Mouse (Mus musculus) lung, postnatal 25 days (tissue): ENCODE measurements around the gene March8.
"Not testable (repeated sequence)": the region's sequence is repeated elsewhere in the genome, so short reads cannot be mapped to it uniquely, and the experiment has no call there.

Source experiments
- DNase-seq: peaks from one replicate; pipeline ENCODE4 v3.0.0; 2022; ENCODE audit warnings: low spot score

Gene March8

DNA sequence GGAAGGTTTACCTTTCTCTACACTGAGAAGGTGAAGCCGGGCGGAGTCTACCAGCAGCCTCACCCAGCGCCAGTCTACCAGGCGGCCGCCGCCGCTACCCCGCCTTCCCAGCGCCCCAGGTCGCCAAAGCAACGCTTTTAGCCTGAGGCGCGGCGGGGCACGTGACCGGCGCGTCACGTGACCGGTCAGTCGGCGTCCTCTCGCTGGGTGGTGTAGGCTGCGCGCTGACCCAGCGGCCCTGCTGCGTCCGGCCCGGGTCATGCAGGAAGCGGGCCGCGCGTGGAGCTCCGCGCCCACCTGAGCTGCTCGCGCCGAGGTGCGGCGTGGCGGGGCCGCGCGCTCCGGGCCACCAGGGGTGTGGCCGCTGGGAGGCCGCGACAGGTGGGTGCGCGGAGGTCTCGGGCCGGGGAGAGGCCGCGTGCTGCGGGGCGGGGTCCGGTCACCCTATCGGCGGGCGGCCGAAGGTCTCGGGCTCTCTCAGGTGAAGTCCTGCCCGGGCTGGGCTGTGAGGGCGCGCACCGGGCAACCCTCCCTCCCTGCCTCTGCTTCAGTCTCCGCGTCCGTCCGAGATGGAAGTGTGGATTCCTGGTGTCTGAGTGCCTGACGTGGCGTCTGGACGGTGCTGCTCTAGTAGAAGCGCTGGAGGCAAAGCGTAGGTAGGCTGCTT is at the start of gene March8:
Gene March8, plus strand, starts transcription at position 190 of the 667 bp plus-strand sequence.
- DNase-seq = peak; percentile 93

DNA sequence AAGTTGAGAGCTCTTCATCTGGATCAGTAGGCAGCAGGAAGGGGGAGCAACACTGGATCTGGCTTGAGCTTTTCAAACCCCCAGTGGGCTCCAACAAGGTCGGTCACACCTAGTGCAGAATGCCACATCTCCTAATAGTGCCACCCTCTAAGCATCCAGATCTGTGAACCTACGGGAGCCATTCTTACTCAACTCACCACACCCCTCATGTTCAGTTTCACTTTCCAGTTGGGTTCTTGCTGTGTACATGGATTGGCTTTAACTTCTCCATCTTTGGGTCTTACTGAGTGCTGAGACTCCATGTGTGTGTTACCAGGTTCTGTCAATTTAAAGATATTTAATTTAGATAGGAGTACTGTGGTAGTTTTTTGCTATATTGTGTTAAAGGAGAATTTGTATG is 26.4 kb upstream of the March8 start:
- DNase-seq = no peak

DNA sequence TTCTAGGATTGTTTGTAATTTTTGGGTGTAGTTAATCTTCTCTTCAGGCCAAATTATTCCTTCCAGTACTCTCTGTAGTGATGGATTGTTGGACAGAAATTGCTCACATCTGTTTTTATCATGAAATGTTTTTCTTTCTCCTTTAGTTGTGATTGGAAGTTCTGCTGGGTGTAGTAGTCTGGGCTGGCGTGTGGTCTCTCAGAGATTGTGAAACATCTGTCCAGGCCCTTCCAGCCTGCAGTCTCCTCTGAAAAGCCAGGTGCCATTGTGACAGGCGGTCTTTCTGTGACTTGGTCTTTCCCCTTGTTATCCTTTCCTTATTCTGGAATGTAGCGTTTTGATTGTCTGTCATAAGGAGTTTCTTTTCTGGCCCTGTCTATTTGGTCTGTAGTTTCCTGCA is 18.6 kb upstream of the March8 start:
- DNase-seq = no peak

DNA sequence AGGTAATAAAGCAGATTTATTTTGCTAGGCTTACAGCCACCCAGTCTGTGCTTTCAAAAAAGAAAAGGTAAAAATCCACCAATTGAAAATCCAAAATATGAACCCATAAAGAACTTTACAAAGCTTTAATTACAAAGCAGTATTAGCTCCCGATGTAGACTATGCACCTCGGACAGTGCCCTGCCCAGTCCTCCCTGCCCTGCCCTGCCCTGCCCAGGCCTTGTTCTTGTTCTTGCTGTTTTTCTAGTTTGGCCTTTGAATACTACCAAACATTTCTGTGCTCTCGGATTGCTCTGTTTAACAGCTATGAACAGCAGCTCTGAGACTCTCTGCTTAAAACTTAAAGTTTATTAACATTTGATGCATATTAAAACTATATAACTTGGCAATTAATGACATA is 11.2 kb upstream of the March8 start:
- no peak for DNase-seq

DNA sequence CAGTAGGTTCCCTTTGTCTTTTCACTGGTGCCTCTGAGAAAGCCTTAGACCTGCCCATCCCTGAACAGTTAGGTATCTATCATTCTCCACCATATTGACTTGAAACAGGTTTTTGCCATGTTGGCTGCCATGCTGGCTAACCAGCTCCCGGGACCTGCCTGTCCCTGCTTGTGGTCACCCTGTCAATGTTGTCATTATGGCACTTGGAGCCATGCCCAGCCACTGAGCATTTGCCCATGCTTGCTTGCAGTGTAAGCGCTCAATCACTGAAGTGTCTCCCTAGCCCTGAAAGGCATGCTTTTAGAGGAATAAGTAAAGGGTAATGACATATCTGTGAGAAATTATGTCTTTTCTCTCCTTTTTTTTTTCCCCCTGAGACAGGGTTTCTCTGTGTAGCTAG is 6.4 kb upstream of the March8 start:
- peak; percentile 1 for DNase-seq

DNA sequence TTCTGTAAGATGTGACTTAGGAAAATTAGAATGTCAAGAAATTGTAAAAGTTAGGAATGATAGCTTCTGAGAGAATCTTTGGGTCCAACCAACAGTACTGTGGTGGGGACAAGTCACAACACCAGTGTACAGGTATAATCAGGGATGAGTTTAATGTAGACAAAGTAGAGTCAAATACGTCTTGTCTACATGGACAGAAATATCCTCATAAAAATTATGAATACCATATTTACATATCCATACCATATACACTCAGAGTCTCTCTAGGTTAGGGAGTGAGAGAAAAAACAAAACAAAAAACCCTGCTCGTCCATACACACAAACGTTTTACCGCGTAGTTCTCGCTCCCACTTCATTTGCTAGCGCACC is 374 bp upstream of the March8 start:
- DNase-seq = no peak

DNA sequence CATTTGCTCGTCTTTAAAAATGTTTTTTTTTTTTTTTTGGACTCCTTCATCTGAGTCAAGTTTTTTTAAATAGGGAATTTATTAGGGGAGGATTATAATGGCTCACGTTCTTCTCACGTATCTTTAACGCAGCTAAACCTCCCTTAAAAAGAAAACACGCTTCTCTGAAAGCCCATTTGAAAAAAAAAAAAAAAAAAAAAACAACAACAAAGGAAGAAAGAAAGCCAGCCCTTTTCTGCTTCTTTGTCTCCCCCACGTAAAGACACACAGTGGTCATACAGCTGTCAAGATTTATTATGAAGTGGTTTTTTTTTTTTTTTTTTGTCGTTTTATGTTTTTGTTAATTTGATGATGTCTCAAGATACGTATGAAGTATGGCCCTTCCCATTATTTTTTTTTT is 696 bp downstream of the March8 start:
- DNase-seq = no peak

DNA sequence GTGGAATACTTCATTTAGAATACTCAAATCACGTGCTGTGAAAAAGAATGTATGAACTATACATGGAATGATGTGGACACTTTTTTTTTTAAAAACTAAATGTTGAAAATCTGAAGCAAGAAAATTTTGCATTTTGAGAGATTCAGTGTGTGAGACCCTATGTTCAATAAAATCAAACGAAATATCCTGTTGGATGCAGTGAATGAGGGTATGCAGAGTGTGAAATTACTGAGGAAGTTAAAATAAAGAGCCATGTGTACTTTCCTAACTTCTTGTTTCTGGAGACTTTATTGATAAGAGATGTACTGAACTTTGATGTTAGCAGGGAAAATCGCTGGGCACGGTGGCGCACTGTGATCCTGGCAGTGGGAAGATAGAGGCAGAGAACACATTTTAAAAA is 1.3 kb downstream of the March8 start:
- DNase-seq = no peak

DNA sequence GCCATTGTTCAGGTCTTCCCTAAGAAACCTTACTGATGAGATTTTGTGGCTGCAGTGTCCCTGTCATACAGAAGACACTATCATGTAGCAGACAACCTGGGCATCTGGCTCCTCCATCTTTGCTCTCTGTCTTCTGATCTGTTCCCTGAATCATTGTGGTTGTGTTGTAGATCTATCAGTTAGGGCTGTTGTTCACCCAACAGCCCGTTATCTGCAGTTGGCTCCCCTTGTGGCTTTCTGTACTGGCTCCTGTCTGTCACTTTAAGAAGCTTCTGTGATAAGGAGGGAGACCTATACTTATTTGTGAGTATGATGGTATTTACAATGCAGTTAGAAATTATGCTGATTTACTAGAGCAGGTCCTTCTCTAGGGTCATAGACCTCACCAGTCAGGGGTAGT is 2.7 kb downstream of the March8 start:
- no peak for DNase-seq

DNA sequence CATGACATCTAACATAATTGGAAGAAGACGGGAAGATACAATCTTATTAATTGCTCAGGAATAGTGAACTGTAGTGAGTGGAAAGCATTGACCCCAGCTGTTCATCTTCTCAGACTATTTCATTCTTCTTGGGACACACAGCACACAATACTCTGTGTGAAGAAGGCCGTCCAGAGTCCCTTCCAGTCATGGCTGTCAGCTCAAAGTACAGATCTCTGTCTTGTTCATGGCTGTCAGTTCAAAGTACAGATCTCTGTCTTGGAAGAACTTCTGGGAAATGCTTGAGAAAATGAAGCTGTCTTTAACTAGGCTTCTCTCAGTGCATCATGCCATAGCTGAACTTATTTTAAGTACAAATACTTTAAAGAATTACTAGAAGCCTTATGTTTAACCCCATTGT is 10.1 kb downstream of the March8 start:
- no peak for DNase-seq

DNA sequence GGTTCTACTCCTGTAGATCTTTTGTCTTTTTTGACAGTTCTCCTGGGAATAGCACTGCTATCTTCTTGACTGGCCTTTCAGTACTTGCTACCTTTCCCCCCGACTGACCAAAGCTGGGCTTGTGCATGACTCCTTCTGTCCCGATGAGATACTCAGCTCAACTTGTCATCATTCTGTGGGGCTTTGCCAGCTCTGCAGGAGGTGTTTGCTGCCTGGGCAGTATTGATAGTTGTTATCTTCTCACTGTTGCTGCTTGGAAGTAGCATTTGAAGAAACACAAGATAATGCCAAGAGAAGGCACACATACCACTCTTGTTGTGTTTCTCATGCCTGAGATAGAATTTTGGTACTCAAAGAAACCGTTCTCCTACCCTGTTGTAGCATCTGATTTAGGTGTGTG is 12.2 kb downstream of the March8 start:
- no peak for DNase-seq

DNA sequence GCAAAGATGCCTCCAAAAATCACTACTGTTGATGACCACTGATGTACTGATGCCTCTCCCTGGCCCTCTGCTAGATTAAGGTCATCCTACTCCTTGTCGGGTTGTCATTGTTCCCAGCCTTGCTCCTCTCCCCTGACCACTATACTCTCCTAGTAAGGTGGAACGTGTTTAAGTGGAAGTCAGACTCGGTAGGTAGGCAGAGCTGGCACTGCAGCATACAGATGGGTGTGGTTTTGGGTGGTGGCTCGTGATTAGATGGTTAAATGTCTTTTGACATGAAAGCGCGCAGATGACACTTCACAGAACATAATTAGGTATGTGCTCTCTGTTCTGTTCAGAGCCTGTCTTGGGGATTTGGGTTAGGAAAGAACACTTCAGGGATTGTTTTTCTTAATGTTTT is 12.8 kb downstream of the March8 start:
- no peak for DNase-seq

DNA sequence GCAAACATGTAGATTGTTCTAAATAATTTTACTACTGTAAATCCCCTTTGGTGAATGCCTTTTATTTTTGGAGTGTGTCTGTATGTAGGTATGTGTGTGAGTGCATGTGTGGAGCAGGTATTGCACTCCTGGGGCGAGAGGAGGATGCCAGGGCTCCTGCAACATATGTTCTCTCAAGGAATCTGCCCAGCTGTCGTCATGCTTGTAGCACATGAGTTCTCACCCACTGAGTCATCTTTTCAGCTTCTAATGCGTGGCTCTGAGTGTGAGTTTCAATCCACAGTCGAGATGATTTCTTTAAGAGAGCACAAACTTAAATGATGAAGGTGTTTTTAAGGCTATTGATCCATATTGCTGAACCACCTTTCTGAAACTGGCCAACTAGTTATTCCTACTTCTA is 13.7 kb downstream of the March8 start:
- no peak for DNase-seq

DNA sequence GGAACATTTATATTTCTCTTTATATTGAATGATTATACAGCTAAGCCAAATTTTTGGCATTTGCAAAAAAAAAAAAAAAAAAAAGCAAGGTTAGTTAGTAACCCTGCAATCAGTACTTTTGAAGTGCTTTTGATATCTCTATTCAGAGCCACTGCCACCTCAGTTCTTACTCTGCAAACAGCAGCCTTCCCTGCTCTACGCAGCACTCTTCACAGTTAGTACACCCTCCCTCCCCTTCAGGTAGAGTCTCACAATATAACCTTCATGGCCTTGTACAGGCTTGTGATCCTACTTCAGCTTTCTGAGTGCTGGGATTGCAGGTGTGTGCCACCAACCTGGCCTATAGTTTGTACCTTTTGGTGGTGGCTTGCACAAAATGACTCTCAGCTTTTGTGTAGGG is 15.6 kb downstream of the March8 start:
- DNase-seq = no peak

DNA sequence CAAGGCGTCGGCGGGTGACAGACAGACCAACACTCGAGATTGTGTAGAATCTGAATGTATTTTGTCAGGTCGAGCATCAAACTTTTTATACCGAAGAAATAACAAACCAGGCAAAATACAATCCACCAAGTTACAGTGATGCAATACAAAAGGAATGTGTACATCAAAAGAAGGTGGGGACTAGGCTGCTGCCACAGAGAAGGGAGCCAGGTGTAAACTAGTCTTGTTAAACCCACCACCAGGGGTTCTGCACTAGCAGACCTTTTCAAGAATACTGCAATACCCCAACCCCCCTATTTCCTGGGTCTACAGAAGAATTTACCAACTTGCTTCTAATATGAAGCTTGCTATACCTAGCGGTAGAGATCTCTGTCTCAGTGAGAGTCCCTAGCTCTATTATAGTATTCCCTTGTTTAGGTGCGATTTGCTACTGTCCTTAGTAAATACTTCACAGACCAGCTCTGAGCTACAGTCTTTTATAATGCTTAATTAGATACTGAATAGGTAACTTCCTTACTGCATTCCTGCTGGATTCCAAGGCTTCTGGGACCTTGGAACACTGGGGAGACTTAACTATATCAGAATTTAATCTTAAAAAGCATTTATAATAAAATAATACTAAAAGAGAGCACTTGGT is 18.6 kb downstream of the March8 start:
- not testable (repeated sequence) for DNase-seq

DNA sequence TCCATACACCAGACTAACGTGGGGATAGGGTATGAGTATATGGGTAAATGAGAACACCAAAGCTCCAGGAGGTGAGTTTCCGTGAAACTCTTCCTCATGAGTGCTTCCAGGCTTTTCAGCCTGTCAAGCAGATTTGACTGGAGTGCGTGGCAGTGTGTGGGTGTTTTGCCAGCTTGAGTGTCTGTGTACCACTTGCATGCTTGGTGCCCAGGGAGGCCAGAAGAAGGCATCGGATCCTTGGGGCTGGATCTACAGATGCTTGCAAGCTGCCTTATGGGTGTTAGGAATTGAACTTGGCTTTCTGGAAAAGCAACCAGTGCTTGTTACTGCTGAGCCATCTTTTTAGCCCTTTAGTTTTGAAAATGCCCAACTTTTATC is 19.1 kb downstream of the March8 start:
- no peak for DNase-seq

DNA sequence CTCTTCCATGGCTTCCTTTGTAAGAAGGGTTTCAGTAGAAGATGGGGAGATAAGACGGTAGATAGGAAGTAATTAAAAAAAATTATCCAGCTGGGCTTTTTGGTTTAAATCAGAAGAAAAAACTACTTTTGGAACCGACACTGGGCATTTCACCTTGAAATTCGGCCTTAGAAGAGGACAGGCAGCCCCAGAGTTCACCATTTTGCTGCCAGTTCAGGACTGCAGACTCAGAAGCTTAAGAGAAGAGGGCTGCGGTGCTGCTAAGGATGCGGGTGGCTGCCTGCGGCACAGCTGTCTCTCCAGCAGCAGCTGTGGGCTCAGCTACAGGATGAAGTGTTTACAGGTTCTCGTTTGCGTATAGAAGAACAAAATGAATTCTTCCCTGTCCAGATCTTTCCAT is 20.2 kb downstream of the March8 start:
- no peak for DNase-seq

DNA sequence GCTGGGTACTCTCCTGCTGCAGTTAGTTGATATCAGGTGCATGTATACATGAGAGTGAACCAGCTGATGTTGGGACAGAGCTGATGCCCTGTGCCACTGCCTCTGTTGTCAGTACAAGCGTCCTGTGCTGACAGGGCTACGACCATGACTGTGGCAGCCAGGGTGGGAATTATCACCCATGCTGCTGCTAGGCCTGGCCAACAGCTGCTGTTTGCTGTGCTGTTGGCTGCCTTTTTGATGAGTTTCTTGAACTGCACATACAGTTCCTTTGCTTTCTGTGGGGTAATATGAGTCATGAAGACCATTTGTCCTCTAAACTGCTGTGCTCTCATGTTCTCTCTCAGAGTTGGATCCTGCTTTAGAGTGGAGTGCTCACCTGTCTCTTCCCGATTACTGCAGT is 21.4 kb downstream of the March8 start:
- DNase-seq = no peak

DNA sequence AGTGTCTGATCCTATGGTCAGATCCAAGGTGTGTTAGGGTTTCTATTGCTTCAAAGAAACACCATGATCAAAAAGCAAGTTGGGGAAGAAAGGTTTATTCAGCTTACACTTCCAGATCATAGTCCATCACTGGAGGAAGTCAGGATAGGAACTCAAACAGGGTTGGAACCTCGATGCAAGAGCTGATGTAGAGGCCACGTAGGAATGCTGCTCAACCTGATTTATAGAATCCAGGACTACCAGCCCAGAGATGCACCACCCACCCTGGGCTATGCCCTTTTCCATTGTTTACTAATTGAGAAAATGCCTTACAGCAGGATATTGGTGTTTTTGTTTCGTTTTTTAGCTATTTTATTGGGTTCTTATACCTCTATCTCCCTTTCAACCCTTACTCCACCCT is 23.6 kb downstream of the March8 start:
- DNase-seq = no peak

DNA sequence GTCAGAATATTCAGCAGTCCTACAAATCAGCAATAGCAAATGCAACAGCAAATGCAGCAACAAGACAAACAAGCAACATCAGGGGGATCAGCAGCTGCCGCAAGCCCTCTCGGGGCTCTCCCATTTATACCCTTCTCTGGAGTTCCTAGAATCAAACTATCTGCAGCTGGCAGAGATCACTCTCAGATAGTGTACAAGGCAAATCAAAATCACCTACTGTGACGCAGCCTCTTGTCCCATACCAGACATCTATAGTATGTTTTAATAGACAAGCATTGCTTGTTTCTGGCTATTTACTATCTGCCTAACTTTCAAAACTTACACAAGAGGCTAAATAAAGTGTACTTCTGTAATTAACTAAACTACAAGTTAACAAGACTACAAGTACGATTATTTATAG is 24.2 kb downstream of the March8 start:
- DNase-seq = no peak

DNA sequence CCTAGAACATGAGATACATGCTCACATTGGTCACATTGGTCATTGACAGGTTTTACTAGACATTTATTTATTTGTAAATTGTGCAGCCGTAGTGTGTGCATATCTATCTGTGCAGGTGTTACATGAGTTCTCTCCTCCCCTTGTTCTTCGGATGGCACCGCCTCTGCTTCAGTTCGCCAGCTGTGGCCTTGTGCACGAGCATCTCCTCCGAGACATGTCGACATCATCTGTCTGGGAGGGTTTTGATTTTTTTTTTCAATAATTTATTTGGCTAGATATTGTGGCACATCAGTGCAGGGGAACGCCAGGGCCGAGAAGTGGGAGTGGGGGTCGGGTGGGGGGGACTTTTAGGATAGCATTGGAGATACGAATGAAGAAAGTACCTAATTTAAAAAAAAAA is 30.1 kb downstream of the March8 start:
- no peak for DNase-seq

DNA sequence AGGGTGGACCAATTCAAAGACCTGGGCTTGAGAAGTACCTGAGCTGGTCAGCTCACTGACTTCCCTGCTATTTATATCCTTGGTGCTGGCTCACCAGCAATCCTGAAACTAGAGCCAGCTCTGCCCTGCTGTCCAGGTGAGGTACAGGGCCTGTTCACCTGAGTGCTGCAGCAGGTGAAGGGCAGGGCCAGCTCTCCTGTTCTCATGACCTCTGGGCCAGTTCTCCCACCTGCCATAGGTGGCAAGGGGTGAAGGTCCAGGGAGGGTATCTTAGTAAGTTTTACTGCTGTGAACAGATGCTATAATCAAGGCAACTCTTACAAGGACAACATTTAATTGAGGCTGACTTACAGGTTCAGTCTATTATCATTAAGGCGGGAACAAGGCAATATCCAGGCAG is 32.0 kb downstream of the March8 start:
- no peak for DNase-seq

DNA sequence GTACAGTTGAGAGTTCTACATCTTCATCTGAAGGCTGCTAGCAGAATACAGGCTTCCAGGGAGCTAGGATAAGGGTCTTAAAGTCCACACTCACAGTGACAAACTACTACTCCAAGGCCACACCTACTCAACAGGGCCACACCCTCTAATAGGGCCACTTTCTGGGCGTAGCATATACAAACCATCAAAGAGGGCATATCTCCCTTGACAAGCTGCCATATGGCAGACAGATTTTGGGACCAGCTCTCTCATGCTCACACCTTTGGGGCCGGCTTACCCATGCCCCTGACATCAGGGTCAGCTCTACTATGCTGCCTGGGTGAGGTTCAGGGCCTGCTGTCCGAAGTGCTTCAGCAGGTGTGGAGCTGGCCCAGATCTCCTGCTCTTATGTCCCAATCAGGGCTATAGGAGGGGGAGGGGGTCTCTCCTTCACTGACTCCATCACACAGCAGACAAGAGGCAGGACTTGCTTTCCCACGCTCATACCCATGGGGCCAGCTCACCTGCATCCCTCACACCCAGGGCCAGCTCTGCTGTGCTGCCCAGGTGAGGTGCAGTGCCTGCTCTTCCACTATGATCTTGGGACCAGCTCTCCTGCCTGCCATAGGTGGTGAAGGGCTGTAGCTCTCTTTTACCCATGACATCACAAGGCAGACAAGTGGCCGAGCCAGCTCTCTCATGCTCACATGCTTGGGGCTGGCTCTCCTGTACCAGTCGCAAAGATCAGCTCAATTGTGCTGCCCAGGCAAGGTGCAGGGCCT is 32.6 kb downstream of the March8 start:
- DNase-seq = no peak

DNA sequence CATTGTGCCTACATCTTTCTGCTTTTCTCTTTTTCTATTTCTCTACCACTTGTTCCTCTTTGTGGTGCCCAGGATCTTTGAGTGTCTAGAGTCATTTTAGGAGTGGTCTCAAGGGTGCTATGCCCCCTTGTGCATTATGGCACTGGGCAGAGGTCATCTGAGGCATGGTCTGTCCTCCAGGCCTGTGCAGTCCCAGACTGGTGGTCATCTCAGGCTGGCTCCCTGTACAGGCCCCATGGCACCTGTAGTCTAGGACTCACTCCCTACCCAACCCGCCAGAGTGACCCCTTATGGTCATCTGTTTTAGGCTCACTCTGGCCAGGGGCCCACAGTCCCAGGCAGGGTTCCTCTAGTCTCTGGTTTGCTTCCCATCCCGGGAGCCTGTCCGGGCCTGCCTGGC is 33.7 kb downstream of the March8 start:
- no peak for DNase-seq
